Mouse (Mus musculus): ENCODE results near the gene Fam131a.
"Not testable (repeated sequence)": the region's sequence is repeated elsewhere in the genome, so short reads cannot be mapped to it uniquely, and the experiment has no call there.

The Fam131a gene

GRCm38 (mm10) chr16:20693111-20693701 is at the start of gene Fam131a:
TSS of gene Fam131a (plus strand) at chr16:20693241.
- peak; percentile 90 to 94 for DNase-seq

- DNase-seq = no peak
These were observed 49.1 kb upstream of the Fam131a start for GRCm38 (mm10) chr16:20643911-20644310.

GRCm38 (mm10) chr16:20651076-20651946 is 41.7 kb upstream of the Fam131a start, which contains the start of gene Psmd2:
TSS of gene Psmd2 (plus strand) at chr16:20651652.
- peak; percentile 97 to 99 for DNase-seq

GRCm38 (mm10) chr16:20651947-20652310 is 41.1 kb upstream of the Fam131a start:
- no peak for DNase-seq

- no peak for DNase-seq
These were observed 39.7 kb upstream of the Fam131a start for GRCm38 (mm10) chr16:20653315-20653714.

- DNase-seq = no peak
These were observed 35.4 kb upstream of the Fam131a start for GRCm38 (mm10) chr16:20657661-20658060.

- not testable (repeated sequence) for DNase-seq
These were observed 25.0 kb upstream of the Fam131a start, which contains the start of gene Eif4g1 for GRCm38 (mm10) chr16:20668013-20668412. TSS of gene Eif4g1 (plus strand) at chr16:20668313.

GRCm38 (mm10) chr16:20670291-20670690 is 22.8 kb upstream of the Fam131a start:
- no peak for DNase-seq

- DNase-seq = no peak
These were observed 21.2 kb upstream of the Fam131a start for GRCm38 (mm10) chr16:20671886-20672285.

GRCm38 (mm10) chr16:20672500-20672902 is 20.5 kb upstream of the Fam131a start:
- peak; percentile 97 to 99 for DNase-seq

- DNase-seq = peak; percentile 63 to 77
These were observed 19.9 kb upstream of the Fam131a start for GRCm38 (mm10) chr16:20672965-20673705.

GRCm38 (mm10) chr16:20673706-20674303 is 19.2 kb upstream of the Fam131a start:
- peak; percentile 74 for DNase-seq

GRCm38 (mm10) chr16:20675213-20675612 is 17.8 kb upstream of the Fam131a start:
- DNase-seq = no peak

- no peak for DNase-seq
These were observed 16.3 kb upstream of the Fam131a start for GRCm38 (mm10) chr16:20676702-20677101.

- no peak for DNase-seq
These were observed 15.7 kb upstream of the Fam131a start for GRCm38 (mm10) chr16:20677380-20677779.

GRCm38 (mm10) chr16:20677974-20678675 is 14.9 kb upstream of the Fam131a start:
- DNase-seq = peak; percentile 88 to 92

- no peak for DNase-seq
These were observed 2.3 kb upstream of the Fam131a start for GRCm38 (mm10) chr16:20690774-20691173.

GRCm38 (mm10) chr16:20691617-20692016 is 1.4 kb upstream of the Fam131a start:
- no peak for DNase-seq

GRCm38 (mm10) chr16:20692241-20692965 is 638 bp upstream of the Fam131a start:
- DNase-seq = no peak

GRCm38 (mm10) chr16:20694781-20695180 is 1.7 kb downstream of the Fam131a start:
- peak; percentile 35 to 45 for DNase-seq

GRCm38 (mm10) chr16:20695622-20696323 is 2.7 kb downstream of the Fam131a start:
- peak; percentile 91 to 93 for DNase-seq

All from kidney, postnatal 36 days (tissue).